Mouse (Mus musculus) layer of hippocampus, adult 2 months (tissue): ENCODE measurements at regions not wholly inside any gene's neighbourhood (a gene's known extent, or its start where the extent isn't known, plus 50 kb on each side); places are given as distances from the start of the nearest gene placed in this dataset.
"Not testable (repeated sequence)": the region's sequence is repeated elsewhere in the genome, so short reads cannot be mapped to it uniquely, and the experiment has no call there.

Experiments used
- DNase-seq, 2 experiments: peaks; one replicate each; pipeline ENCODE4 v3.0.0; 2022; ENCODE audit warnings: low spot score in 2 of 2
- H3K27ac ChIP-seq: fragments of 200-600 bp; 2 replicates; pipeline ENCODE4 v1.8.1; 2022
- H3K4me3 ChIP-seq: fragments of 200-600 bp; 2 replicates; pipeline ENCODE4 v1.8.1; 2022; ENCODE audit warnings: mild to moderate bottlenecking
- CTCF ChIP-seq: fragments of 200-600 bp; conservative IDR thresholded peaks from 2 replicates; pipeline ENCODE4 v1.8.1; 2022; ENCODE audit warnings: antibody characterized with exemption, mild to moderate bottlenecking, moderate library complexity

DNA sequence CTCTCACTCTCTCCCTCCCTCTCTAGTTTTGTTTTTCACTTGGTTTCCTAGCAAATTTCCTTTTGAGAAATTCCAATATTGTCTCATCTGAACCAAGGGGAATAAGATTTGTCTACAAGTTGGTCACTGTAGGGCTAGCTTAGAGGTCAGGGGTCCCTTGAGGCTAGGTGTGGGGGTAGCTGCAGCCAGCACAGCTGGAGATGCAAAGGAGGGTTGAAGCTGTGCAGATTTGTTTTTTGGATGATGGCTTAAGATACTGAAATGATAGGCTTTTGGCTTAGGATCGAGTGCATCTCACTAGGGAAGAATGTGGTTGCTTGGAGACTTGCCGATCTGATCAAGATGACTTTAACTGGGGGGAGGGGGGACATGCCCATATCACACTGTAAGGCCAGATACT, 88.3 kb upstream of the Tmem28 start:
- no peak for DNase-seq
- H3K27ac ChIP-seq, result no peak overlapping the region
- H3K4me3 ChIP-seq, result no peak overlapping the region
- TF ChIP-seq CTCF, result no peak

- peak; percentile 11 to 33 for DNase-seq
- Histone ChIP-seq H3K27ac (no peak overlapping the region), H3K4me3 (no peak overlapping the region)
- peak; percentile 78 for TF ChIP-seq CTCF
These were observed 95.7 kb upstream of the Tmem28 start for GRCm38 (mm10) chrX:99725101-99725500.

- no peak for TF ChIP-seq CTCF
- Histone ChIP-seq H3K4me3 (no peak overlapping the region), H3K27ac (no peak overlapping the region)
- DNase-seq, result no peak
These were observed 125.5 kb upstream of the Tmem28 start for GRCm38 (mm10) chrX:99695366-99695765.

- H3K4me3 ChIP-seq, result no peak overlapping the region
- H3K27ac ChIP-seq, result no peak overlapping the region
- DNase-seq, result no peak
- TF ChIP-seq CTCF, result no peak
These were observed 129.8 kb upstream of the Tmem28 start for GRCm38 (mm10) chrX:99690971-99691370.

GRCm38 (mm10) chrX:99689761-99690160, 131.1 kb upstream of the Tmem28 start:
- DNase-seq, result no peak
- no peak overlapping the region for H3K4me3 ChIP-seq
- no peak overlapping the region for H3K27ac ChIP-seq
- no peak for TF ChIP-seq CTCF

GRCm38 (mm10) chrX:99682491-99682890, 138.3 kb upstream of the Tmem28 start:
- not testable (repeated sequence) for DNase-seq, H3K4me3 ChIP-seq, H3K27ac ChIP-seq

DNA sequence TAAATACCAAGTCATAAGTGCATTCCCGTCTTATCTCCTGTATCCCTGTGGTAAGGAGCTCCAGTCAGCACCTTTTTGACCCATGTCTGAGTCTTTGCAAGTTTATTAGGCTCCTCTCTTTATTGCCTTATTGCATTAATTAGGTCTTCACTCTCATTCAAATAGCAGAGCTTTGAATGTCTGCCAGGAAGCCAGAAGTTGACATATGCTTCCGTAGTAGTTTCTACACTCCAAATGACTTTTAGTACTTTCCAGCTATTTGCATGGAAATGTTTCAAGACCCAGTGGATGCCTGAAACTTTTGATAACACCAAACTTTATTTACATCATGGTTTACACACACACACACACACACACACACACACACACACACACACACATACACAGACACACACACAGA, 153.2 kb upstream of the Tmem28 start:
- H3K27ac ChIP-seq, result no peak overlapping the region
- no peak for DNase-seq
- TF ChIP-seq CTCF, result no peak
- H3K4me3 ChIP-seq, result no peak overlapping the region

DNA sequence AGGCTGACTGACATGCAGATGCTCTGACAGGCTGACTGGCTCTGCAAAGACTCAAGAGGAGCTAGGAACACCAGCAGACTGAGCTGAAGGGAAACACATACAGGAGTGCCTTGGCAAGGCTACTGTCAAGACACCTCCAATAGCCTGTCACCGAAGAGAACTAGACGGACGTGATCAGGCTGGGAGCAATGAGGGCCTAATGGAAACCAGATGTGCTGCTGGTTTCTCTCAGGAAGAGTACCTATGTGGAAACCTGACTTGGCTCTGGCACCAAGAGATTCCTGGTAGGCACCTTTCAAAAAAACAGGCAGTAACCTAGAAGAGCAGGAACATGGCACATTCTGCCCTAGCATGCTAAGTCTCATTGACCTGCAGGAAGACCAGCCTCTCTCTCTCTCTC, 158.3 kb upstream of the Tmem28 start:
- no peak for TF ChIP-seq CTCF

DNA sequence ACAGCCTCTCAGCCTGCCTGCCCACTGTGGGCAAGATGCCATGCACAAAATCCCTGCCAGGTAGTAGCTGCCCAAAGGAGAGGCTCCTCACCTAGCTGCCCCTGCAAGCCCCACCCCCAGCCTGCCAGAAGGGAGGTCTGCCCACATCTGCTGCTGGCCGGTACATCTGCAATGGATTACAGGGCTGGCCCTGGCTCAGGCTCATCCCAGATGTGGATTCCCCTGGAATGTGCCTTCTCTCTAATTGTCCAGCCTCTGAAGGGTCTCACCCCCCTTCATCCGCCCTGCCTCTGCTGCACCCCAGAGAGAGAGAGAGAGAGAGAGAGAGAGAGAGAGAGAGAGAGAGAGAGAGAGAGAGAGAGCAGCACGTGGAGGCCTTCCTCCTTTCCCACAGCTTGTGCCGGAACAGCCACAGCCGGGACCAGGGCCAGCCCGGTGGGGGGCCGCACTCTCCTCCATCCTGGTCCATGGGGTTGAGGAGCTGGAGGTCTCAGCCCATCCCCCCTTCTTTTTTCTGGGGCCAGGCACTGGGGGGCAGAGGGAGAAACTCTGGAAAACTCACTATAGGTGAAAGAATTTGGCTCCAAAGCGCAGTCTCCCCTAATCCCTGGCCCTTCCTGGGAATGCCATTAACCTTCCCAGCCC, 161.2 kb upstream of the Tmem28 start:
- no peak for TF ChIP-seq CTCF
- no peak overlapping the region for H3K27ac ChIP-seq
- no peak overlapping the region for H3K4me3 ChIP-seq
- no peak for DNase-seq

More for the DNA sequence above, 158.3 kb upstream of the Tmem28 start:
- DNase-seq, result no peak
- H3K4me3 ChIP-seq, result no peak overlapping the region
- H3K27ac ChIP-seq, result no peak overlapping the region

- peak; percentile 25 to 66 for DNase-seq
- Histone ChIP-seq H3K27ac (no peak overlapping the region), H3K4me3 (no peak overlapping the region)
- peak; percentile 89 for TF ChIP-seq CTCF
These were observed 162.9 kb upstream of the Tmem28 start for GRCm38 (mm10) chrX:99657790-99658451.

DNA sequence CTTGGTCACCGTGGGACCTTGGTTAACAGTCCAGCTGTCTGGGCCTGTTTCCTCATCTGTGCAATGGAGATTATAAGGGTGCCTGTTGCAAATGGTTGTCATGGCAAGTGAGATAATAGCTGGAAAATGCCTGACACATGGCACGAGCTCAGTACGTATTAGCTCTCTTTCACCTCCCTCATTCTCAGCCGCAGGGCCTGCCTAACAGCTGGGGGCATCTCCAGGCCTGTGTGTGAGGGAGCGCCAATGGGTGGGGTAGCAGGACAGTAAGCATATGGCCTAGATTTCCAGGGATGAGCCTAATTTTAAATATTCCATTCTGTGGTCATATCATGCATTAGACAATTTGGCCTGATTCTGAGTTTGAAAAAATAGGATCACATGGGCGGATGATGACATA, 163.8 kb upstream of the Tmem28 start:
- Histone ChIP-seq H3K4me3 (no peak overlapping the region), H3K27ac (no peak overlapping the region)
- no peak for TF ChIP-seq CTCF
- DNase-seq, result no peak

GRCm38 (mm10) chrX:99632211-99632775, 161.2 kb upstream of the Pja1 start:
- DNase-seq, result no peak
- H3K27ac ChIP-seq, result no peak overlapping the region
- no peak for TF ChIP-seq CTCF
- no peak overlapping the region for H3K4me3 ChIP-seq

- DNase-seq, result no peak
- no peak for TF ChIP-seq CTCF
- no peak overlapping the region for H3K4me3 ChIP-seq
- no peak overlapping the region for H3K27ac ChIP-seq
These were observed 153.6 kb upstream of the Pja1 start for GRCm38 (mm10) chrX:99624515-99625179.
